Mouse (Mus musculus) kidney, postnatal 36 days (tissue): ENCODE data around the gene Arid4b.

Source experiments
- DNase-seq, 2 experiments: peaks; one replicate each; pipeline ENCODE4 v3.0.0; 2021 to 2022; ENCODE audit warnings: mixed read lengths in 2 of 2

The Arid4b gene

GRCm38 (mm10) chr13:14062209-14063012, 621 bp upstream of the Arid4b start:
- no peak for DNase-seq

DNA sequence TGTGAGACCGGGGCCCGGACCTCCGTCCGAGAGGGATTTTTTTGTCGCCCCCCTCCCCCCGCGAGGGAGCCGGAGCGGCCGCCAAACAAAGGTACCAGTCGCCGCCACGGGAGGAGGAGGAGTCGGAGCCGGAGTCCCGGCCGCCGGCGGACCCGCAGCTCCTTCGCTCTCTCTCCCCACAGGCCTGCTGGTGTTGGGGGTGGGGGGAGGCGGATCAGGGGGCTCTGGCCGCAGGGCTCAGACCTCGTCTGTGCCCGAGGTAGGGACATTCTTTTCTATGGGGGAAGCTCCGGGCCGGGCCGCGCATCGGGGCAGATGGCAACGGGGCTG, 875 bp downstream of the Arid4b start:
- no peak for DNase-seq

DNA sequence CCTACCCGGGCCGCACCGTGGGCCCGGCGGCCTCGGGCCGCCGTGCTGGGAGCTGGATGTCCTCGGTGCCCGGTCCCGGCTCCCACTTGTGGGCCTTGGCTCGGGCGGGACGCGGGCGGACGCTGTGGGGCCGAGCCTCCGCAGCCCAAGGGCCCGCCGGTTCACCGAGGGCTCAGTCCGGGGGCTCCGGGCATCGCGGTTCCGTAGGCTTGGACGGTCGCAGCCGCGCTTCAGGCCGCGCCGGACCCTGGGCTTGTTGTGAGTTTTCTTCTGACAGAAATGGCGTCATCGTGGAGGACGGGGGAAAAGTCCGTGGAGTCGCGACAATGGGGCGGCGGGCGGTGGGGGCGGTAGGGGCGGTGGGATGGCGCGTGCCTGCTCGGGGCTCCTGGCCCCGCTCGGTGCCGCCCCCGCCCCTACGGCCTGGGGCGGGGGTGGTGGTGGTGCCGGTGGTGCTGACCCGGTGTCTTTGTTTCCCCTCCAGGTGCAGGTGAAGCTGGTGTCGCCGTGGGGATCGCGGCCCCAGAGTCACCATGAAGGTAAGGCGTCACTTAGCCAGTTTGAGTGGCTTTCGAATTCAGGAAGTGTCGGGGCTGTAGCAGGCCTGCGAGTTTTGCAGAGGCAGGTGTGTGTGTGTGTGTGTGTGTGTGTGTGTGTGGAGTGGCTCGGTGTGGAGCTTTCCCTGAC, 1.5 kb downstream of the Arid4b start:
- peak; percentile 44 to 73 for DNase-seq

DNA sequence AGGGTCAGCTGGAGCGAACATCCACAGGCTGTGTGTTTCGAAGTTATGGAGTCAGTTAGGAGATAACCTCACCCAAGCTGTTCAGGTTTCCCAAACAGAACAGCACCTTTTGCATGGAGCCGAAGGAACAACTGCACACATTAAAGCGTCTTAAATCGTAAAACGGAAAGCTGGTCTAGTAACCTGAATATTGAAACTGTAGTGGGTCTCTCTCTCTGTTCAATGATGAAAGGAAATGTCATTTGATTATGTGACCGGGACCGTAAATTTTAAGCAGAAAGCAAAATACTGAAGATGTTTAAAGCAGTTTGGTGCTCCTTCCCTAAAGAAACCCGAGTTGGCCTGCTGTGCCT, 2.0 kb downstream of the Arid4b start:
- no peak for DNase-seq

DNA sequence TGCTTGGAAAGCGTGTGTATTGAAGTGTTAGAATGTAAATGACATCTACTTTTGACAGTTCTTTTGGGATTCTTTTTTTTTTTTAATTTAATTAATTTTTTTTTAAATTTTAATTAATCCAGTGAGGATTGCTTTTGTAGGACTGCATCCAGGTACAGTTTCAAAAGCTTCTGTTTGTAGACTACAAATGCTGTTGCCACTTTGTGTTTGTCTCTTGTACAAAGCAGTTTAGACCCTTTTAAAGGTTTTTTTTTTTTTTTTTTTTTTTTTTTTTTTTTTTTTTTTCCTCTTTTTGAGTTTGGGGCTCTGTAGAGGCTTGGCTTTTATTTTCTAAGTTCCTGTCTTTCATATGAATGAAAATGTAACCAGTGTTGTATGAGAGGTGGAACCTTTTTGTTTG, 2.7 kb downstream of the Arid4b start:
- DNase-seq: no peak

DNA sequence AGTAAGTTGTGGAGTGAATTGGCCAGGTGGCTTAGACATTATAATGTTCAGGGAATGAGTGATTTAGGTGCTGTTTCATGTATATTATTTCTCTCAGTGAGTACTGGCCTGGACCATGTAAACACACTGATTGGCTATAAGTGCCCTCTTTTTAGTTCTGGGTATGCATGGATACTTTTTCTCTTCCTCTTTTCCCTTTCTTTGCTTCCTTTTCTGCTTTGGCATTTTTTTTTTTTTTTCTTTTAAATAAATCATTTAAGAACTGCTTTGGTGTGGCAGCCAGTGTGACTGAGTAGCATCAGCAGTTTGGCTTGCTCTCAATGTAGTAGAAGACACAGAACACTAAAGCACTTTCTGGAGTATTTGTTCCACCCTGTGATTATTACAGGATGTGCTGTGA, 5.0 kb downstream of the Arid4b start:
- no peak for DNase-seq

- DNase-seq: peak; percentile 6 to 22
These were observed 6.3 kb downstream of the Arid4b start for GRCm38 (mm10) chr13:14069291-14069690.

GRCm38 (mm10) chr13:14074371-14074770, 11.3 kb downstream of the Arid4b start:
- DNase-seq: no peak

DNA sequence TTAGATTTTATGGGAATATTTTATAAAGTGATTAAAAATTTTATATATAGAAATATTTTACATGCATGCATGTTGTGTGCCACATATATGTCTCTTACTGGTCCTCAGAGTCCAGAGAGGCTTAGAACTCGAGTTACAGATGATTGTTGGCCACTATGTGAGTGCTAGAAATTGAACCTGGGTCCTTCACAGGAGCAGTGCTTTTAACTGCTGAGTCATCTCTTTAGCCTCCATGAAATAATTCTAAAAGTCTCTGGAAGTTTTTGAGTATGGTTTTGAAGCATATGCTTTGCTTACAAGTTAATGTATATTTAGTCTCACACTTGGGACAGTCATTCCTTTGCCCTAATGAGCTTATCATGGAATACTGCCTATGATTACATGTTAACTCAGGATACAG, 12.3 kb downstream of the Arid4b start:
- DNase-seq: no peak

- no peak for DNase-seq
These were observed 25.6 kb downstream of the Arid4b start for GRCm38 (mm10) chr13:14088669-14089068.

DNA sequence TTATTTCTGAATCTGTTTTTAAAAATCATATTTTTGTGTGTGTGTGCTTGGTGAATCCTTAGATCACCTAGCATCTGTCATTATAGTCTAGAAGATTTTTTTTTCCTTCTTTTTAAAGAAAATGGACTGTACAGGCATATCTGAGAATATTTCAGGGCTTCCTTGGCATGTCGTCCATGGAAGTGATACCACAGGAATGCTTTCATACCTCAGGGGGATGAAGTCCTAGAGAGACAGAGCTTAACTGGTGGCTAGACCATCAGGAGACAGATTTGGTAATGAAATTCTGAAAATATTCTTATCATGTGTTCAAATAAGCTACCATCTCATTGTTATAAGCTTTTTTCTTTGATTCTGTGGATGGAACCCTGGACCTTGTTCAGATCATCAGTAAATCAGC, 40.0 kb downstream of the Arid4b start:
- DNase-seq: no peak

- DNase-seq: peak in 1 of 2 experiments; percentile 29
These were observed 47.3 kb downstream of the Arid4b start for GRCm38 (mm10) chr13:14110154-14110873.

- no peak for DNase-seq
These were observed 48.1 kb downstream of the Arid4b start for GRCm38 (mm10) chr13:14111146-14111545.

DNA sequence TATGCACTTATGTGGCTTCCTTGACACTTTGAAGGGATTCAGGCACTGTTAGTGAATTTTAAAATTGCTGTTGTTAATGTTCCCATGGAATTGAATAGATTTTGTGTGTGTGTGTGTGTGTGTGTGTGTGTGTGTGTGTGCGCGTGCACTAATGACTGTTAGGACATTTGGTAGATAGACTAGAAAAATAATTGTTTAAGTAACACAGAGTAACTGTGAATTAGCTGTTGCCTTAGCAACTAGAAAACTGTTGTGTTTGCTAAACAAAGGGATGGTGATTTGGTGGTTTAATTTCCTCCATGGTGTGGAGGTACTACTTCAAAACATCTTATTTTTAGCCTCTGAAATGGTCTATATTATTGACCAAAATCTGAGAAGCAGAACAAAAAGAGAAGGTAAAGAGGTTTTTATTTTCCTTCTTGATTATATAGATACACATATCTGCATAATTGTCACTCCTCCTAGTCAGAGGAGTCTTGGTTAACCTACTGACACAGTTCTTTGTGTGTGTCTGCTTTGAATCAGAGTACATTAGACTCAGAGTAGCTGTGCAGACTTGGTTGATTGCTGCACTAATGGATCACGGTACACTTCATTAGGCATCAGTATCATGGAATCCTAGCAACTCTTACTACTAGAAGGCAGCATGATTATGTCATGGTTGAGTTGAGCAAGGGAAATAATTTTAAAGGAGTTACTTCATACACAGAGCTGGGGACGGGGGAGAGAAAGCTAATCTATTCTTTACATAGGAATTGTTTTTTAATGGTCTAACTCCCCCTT, 50.9 kb downstream of the Arid4b start:
- no peak for DNase-seq

DNA sequence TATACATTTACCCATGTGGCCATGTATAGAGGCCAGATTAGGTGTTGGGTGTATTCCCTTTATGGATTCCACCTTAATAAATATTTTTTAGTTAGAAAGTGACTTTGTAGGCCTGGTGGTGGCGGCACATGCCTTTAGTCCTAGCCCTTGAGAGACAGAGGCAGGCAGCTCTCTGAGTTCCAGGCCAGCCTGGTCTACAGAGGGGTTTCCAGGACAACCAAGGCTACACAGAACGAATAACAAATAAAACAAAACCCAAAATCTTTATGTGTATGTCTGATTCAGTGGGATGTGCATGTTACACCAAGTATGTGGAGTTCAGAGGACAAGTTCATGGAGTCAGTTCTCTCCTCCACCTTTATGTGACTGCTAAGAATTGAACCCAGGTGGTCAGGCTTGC, 52.8 kb downstream of the Arid4b start:
- DNase-seq: no peak

GRCm38 (mm10) chr13:14131651-14132050, 68.6 kb downstream of the Arid4b start:
- DNase-seq: no peak

DNA sequence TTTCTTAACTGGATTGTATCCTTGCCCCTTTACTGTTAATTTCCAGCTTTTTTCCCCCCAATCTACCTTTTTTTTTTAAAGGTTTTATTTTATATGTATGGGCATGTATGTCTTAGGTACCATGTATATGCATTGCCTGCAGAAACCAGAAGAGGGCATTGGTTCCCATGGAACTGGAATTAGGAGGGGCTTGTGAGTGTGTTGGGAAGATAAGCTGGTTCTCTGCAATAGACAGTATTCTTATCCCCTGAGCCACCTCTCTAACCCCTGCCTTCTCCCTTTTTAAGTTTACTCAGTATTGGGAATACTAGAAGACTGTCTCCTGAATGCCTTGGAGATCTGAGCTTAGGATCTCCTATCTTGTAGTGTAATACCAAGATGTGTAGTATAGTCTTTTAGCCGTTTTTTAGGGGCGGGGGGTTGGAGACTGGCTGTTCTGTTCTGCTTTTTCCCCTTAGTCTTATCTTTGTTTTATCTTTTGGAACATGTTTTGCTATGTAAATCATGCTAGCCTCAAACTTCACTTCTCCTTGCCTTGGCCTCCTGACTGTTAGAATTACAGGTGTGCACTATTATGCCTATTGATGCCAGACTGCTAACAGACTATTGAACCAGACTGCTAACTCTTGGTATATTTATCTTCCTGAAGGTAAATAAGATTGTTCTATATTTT, 79.4 kb downstream of the Arid4b start:
- no peak for DNase-seq

GRCm38 (mm10) chr13:14177989-14178388, 115.0 kb downstream of the Arid4b start:
- peak in 1 of 2 experiments; percentile 4 for DNase-seq

DNA sequence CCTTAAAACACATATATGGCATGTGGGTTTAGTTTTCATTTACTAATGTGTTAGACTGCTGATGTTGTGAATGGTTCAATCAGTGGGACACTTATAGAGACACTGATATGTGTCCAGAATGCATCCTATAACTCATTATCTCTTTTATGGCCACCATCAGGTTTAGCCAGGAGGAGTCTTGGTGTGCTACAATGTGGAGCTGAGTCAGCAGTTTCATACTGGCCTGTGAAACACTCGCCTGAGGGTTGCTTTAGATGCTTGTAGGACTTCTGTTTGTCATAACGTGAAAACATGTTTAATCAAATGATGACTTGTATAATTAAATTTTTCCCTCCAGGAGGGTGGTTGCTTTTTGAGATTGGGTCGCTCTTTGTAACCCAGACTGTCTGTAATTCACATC, 116.6 kb downstream of the Arid4b start:
- no peak for DNase-seq

GRCm38 (mm10) chr13:14245946-14246345, 182.9 kb downstream of the Arid4b start:
- DNase-seq: no peak
